ENCODE assay signal across 19 mouse cellular contexts in the genomic region with DNA sequence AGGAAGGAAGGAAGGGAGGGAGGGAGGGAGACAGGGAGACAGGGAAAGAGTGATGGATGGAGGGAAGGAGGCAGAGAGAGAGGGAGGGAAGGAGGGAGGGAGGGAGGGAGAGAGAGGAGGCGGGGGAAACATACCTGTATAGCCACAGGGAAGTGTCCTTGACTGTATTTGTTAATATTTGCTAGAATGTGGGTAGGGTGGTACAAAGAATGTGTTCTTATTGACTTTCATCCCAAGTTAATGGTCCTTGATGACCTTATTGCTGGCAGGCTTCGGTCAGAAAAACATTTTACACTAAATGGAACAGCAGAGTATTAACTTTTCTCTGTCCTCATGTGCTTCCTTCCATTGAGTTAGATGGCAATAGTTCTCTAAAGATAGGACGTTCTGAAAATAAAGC.
DNase-seq lines count a peak whose midpoint lies in the region; ATAC-seq and TF ChIP-seq lines count a peak whose summit lies in the region.
"Had no signal": no experiment of that assay in that cellular context is flagged by ENCODE, and none has a peak within 500 bp of the region (broad histone marks: within the 10 kb centered on the region; RNA-seq: fewer than 3 reads in every experiment).

No protein-coding gene starts in this region.

- WGBS in kidney, postnatal 0 days: 43% methylated on average over 3 of the region's 3 CpGs
- 62% methylated on average over 3 of the region's 3 CpGs for WGBS in stomach, embryonic 16.5 days

- no peak overlapping the region for H3K4me2 ChIP-seq in kidney, postnatal 0 days (ENCODE audit: low read length)
- H3K4me2 ChIP-seq in stomach, embryonic 16.5 days (ENCODE audit: low read depth, low read length): no peak overlapping the region
- H3K4me2 ChIP-seq: embryonic facial prominence, embryonic 12.5 days; forebrain, embryonic 15.5 days; heart, embryonic 13.5 days had no signal

- no peak overlapping the region for H3K9ac ChIP-seq in kidney, postnatal 0 days (ENCODE audit: low read depth, low read length)
- no peak overlapping the region for H3K9ac ChIP-seq in stomach, embryonic 16.5 days (ENCODE audit: low read length)
- H3K9ac ChIP-seq: embryonic facial prominence, embryonic 12.5 days; forebrain, embryonic 15.5 days; heart, embryonic 13.5 days had no signal

- H3K9me3 ChIP-seq in kidney, postnatal 0 days (replicated peaks; ENCODE audit: low read length): no peaks in the 10 kb centered on the region
- no peaks in the 10 kb centered on the region for H3K9me3 ChIP-seq in stomach, embryonic 16.5 days (replicated peaks; ENCODE audit: control insufficient read depth, low read length)
- H3K9me3 ChIP-seq: forebrain, embryonic 15.5 days had no signal

- H3K4me1 ChIP-seq in kidney, postnatal 0 days (replicated peaks; ENCODE audit: insufficient read depth, low read length): no peaks in the 10 kb centered on the region
- H3K4me1 ChIP-seq in stomach, embryonic 16.5 days (ENCODE audit: control insufficient read depth, insufficient read depth, low read length): 0 out of 2 replicates have a peak, but pooled peaks cover 3% of the 10 kb centered on the region
- H3K4me1 ChIP-seq: embryonic facial prominence, embryonic 12.5 days had no signal

- peak; percentile 78; the same call in 1 of the 2 replicates for ATAC-seq in kidney, postnatal 0 days (replicated peaks; ENCODE audit: low FRiP score, low read depth)
- ATAC-seq in stomach, embryonic 16.5 days (ENCODE audit: insufficient read depth, low FRiP score): peak; percentile 73; the same call in 1 of the 2 replicates
- ATAC-seq: activated CD4-positive, CD25-positive, alpha-beta regulatory T cell, adult 4 months; forebrain, embryonic 15.5 days; Patski had no signal

- no peak for TF ChIP-seq CTCF in kidney, postnatal 0 days (IDR thresholded peaks at IDR 0.05; ENCODE audit: low read depth)

- H3K27ac ChIP-seq in kidney, postnatal 0 days: peak overlapping the region; percentile 76
- H3K27ac ChIP-seq in stomach, embryonic 16.5 days (ENCODE audit: low read length): 0 out of 2 replicates have a peak overlapping the region, but pooled peaks have one; percentile 7
- H3K27ac ChIP-seq: embryonic facial prominence, embryonic 12.5 days; forebrain, embryonic 15.5 days; heart, embryonic 13.5 days had no signal

- H3K27me3 ChIP-seq in kidney, postnatal 0 days (ENCODE audit: insufficient read depth, low read length): no peaks in the 10 kb centered on the region
- no peaks in the 10 kb centered on the region for H3K27me3 ChIP-seq in stomach, embryonic 16.5 days (ENCODE audit: control insufficient read depth, insufficient read depth, low read length)
- H3K27me3 ChIP-seq: CH12.LX; embryonic facial prominence, embryonic 12.5 days; forebrain, embryonic 15.5 days; heart, embryonic 13.5 days; Patski had no signal

- no peak overlapping the region for H3K4me3 ChIP-seq in kidney, postnatal 0 days (replicated peaks; ENCODE audit: low read depth, low read length)
- H3K4me3 ChIP-seq in stomach, embryonic 16.5 days (replicated peaks; ENCODE audit: low read length): no peak overlapping the region
- H3K4me3 ChIP-seq: embryonic facial prominence, embryonic 12.5 days; forebrain, embryonic 15.5 days; heart, embryonic 13.5 days had no signal

- no peaks in the 10 kb centered on the region for H3K36me3 ChIP-seq in kidney, postnatal 0 days (ENCODE audit: insufficient read depth, low read length)
- H3K36me3 ChIP-seq in stomach, embryonic 16.5 days (ENCODE audit: control insufficient read depth, insufficient read depth, low read length): no peaks in the 10 kb centered on the region
- H3K36me3 ChIP-seq: embryonic facial prominence, embryonic 12.5 days; forebrain, embryonic 15.5 days; heart, embryonic 13.5 days had no signal

- DNase-seq in kidney, adult 9 months: peak; percentile 63
- DNase-seq in kidney, postnatal 25 days: no peak
- no peak for DNase-seq in kidney, postnatal 0 days (ENCODE audit: low spot score)
- no peak for DNase-seq in kidney, postnatal 4 days
- DNase-seq in lung, postnatal 36 days: peak; percentile 53
- no peak for DNase-seq in lung, adult 18-20 months
- DNase-seq: adrenal gland, postnatal 14 days; cerebellum, adult 11-12 months; cerebellum, adult 9-10 months; cerebellum, postnatal 25 days; gastrocnemius, postnatal 36 days; heart, postnatal 36 days had no signal

Comparison
In these comparisons a context has a peak if more than half of its experiments do, and no peak if none do; other contexts are left out.
1. DNase-seq: peak in kidney, adult 9 months (single experiment) and lung, postnatal 36 days (single experiment); none in kidney, postnatal 25 days (0 of 2), kidney, postnatal 0 days (single experiment), kidney, postnatal 4 days (0 of 2) and lung, adult 18-20 months (0 of 2).